Mouse (Mus musculus) limb, embryonic 11.5 days (tissue): ENCODE measurements around the gene Gpatch8. TPM values are rescaled to one million over a fixed set of nuclear protein-coding genes. Genes with fewer than 3 reads are reported as not detected.
A peak's percentile ranks its signal among the peaks of the same experiment; 100 is the strongest.

Experiments
- ATAC-seq: fragments of 200-750 bp; cut with Nextera tagmentation; 2 replicates; pipeline ENCODE4 v1.8.0; 2017; ENCODE audit warnings: low read depth; ENCODE audit not compliant: insufficient number of reproducible peaks, low FRiP score, low TSS enrichment
- DNase-seq: peaks from one replicate; pipeline ENCODE4 v3.0.0-alpha.2; 2015; ENCODE audit warnings: low spot score
- H3K27ac ChIP-seq: fragments of 300-500 bp; sonication (generic); replicated peaks from 2 replicates; pipeline ENCODE4 v1.5.1; 2014; ENCODE audit warnings: low read depth, mild to moderate bottlenecking, low read length
- H3K27me3 ChIP-seq: fragments of 300-500 bp; sonication (generic); 2 replicates; pipeline ENCODE4 v1.6.1; 2014; ENCODE audit warnings: mild to moderate bottlenecking, low read length, mixed read lengths; ENCODE audit not compliant: control insufficient read depth, insufficient read depth
- H3K36me3 ChIP-seq: fragments of 300-500 bp; sonication (generic); 2 replicates; pipeline ENCODE4 v1.6.1; 2014; ENCODE audit warnings: mild to moderate bottlenecking, low read length, moderate library complexity, mixed read lengths; ENCODE audit not compliant: control insufficient read depth, insufficient read depth
- H3K4me1 ChIP-seq: fragments of 300-500 bp; sonication (generic); 2 replicates; pipeline ENCODE4 v1.6.1; 2014; ENCODE audit warnings: low read length, mixed read lengths; ENCODE audit not compliant: control insufficient read depth, insufficient read depth
- H3K4me2 ChIP-seq: fragments of 300-500 bp; sonication (generic); 2 replicates; pipeline ENCODE4 v1.6.1; 2014; ENCODE audit warnings: low read depth, mild to moderate bottlenecking, moderate library complexity; ENCODE audit not compliant: severe bottlenecking
- H3K4me3 ChIP-seq: fragments of 300-500 bp; sonication (generic); 2 replicates; pipeline ENCODE4 v1.5.1; 2014; ENCODE audit warnings: low read depth, low read length
- H3K9ac ChIP-seq: fragments of 300-500 bp; sonication (generic); 2 replicates; pipeline ENCODE4 v1.6.1; 2014; ENCODE audit warnings: mild to moderate bottlenecking, low read length
- H3K9me3 ChIP-seq: fragments of 300-500 bp; sonication (generic); 2 replicates; pipeline ENCODE4 v1.6.1; 2016; ENCODE audit warnings: low read length; ENCODE audit not compliant: control insufficient read depth
- WGBS: fragments of 180-500 bp; shearing (Covaris S2); extraction: QIAGEN DNeasy Blood & Tissue Kit; methylation state at CpG from one replicate; pipeline ENCODE4 v1.1.7; 2014; 5-methylcytosine and 5-hydroxymethylcytosine counted together
- polyA plus RNA-seq: library from polyadenylated mRNA; unstranded; fragments of >200 nt; fragmentation: Nextera tagmentation; extraction: Ambion mirVana; gene quantifications from 2 replicates; pipeline ENCODE4 v1.2.1, GENCODE M21; 2014

Gpatch8 gene
- polyA plus RNA-seq, 1 experiment from 2014 or later = 52.9 TPM

DNA sequence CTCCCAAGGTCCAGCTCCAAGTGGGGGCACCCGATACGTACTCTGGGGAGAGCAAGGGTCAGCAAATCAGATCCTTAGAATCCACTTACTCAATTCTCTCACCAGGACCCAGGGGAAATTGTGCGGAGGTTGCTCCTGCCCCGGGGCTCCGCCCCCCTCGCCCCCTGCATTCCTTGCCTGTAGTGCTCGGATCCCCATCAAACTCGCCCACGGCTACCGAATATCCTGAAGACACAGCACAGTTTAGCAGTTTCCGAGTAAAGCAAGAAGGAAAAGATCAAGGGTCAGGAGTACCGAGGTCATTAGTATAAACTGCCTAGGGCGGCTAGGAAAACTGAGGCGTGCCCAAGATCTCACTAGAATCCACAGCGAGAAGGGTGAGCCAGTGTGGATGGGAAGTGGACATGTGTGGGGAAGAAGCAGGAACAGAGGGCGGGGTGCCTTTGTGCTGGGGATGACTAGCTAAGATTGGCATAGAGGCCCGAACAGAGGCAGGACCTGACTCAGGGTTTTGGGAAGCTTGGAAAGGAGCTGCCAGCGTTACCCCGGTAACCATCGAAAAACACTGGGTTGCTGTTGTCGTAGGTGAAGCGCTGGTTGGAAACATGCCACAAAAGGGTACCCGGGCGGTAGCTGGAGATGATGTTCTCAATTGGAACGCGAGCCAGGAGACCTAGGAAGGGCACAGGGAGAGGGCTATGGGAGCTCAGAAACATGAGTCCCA is 90.3 kb downstream of the Gpatch8 start:
- WGBS = 12% methylated on average over 26 of the region's 26 CpGs
- ATAC-seq = no peak
- Histone ChIP-seq H3K4me3 (no peak overlapping the region), H3K4me2 (no peak overlapping the region; the same call in 1 of the 2 replicates), H3K27ac (no peak overlapping the region), H3K9ac (no peak overlapping the region), H3K9me3 (no peaks in the 10 kb centered on the region), H3K36me3 (no peaks in the 10 kb centered on the region), H3K27me3 (peaks cover 3% of the 10 kb centered on the region; the same call in 1 of the 2 replicates), H3K4me1 (peaks cover 6% of the 10 kb centered on the region; the same call in 1 of the 2 replicates)
- DNase-seq = peak; percentile 55

DNA sequence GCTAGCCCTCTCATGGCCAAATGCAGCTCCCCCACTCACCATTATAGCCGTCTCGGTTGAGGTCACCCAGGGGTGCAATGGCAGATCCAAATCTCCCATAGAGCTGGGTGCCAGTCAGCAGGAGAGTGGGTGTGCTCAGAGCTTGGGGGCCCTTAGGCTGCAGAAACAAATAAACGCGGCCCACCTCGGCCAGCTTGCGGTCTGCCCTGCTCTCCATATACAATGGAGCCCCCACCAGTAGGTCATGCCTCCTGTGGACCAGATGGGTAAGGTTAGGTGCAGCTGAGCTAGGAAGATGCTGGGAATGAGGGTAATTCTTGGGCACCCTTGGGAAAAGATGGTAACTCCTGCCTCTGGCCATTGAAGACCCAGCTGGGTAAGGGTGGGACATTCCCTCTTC is 91.3 kb downstream of the Gpatch8 start:
- H3K27me3 ChIP-seq = peaks cover 3% of the 10 kb centered on the region; the same call in 1 of the 2 replicates
- H3K36me3 ChIP-seq = no peaks in the 10 kb centered on the region
- H3K4me1 ChIP-seq = peaks cover 6% of the 10 kb centered on the region; the same call in 1 of the 2 replicates
- no peak overlapping the region for H3K9ac ChIP-seq
- ATAC-seq = no peak
- H3K4me3 ChIP-seq = no peak overlapping the region
- no peak for DNase-seq
- H3K27ac ChIP-seq = no peak overlapping the region
- WGBS = 94% methylated on average over 6 of the region's 6 CpGs
- no peak overlapping the region for H3K4me2 ChIP-seq
- no peaks in the 10 kb centered on the region for H3K9me3 ChIP-seq

DNA sequence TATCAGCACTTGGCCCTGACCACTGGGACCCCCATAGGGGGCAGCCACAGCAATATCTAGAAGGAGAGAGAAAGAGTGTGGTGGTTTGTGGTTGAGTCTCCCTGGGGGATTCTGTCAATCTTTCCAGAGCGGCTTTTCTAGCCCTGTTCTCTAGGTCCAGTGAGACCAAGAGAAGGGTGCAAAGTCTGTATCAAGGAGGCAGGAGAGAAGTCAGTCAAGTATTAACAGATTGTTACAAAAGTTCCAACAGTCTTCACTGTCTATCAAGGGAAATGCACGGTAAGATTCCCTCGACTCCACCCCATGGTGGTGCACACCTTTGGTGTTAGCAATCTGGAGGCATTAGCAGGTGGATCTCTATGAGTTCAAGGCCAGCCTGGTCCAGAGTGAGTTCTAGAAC is 94.4 kb downstream of the Gpatch8 start:
- ATAC-seq = no peak
- Histone ChIP-seq H3K9me3 (no peaks in the 10 kb centered on the region), H3K4me2 (no peak overlapping the region), H3K9ac (no peak overlapping the region), H3K27ac (no peak overlapping the region), H3K27me3 (peaks cover 3% of the 10 kb centered on the region; the same call in 1 of the 2 replicates), H3K36me3 (no peaks in the 10 kb centered on the region), H3K4me1 (0 out of 2 replicates have a peak, but pooled peaks cover 2% of the 10 kb centered on the region), H3K4me3 (no peak overlapping the region)
- no peak for DNase-seq
- WGBS = 88% methylated on average over 3 of the region's 3 CpGs

DNA sequence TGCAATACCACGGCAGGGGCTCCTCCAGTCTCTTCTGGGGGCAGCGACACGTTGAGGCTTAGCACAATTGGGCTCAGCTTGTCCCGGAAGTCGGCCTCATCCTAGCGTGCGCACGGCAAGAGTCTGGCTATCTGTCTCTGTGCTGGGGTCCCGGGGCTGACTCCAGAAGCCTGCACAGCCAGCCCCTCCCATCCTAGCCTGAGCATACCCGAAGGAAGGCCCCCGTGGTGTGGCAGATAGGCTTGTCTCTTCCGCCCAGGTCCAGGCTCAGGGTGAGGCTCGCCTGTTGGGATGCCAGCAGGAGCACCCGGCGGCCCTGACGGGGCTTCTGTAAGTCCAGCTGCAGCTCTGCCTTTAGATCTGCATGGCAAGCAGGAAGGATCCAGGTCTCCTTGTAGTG is 95.7 kb downstream of the Gpatch8 start:
- no peak overlapping the region for H3K9ac ChIP-seq
- no peak overlapping the region for H3K4me3 ChIP-seq
- DNase-seq (no peak), ATAC-seq (no peak)
- H3K4me1 ChIP-seq = peaks cover 7% of the 10 kb centered on the region; the same call in 1 of the 2 replicates
- H3K27ac ChIP-seq = no peak overlapping the region
- 64% methylated on average over 16 of the region's 16 CpGs for WGBS
- H3K27me3 ChIP-seq = peaks cover 3% of the 10 kb centered on the region; the same call in 1 of the 2 replicates
- H3K9me3 ChIP-seq = no peaks in the 10 kb centered on the region
- no peaks in the 10 kb centered on the region for H3K36me3 ChIP-seq
- no peak overlapping the region for H3K4me2 ChIP-seq

DNA sequence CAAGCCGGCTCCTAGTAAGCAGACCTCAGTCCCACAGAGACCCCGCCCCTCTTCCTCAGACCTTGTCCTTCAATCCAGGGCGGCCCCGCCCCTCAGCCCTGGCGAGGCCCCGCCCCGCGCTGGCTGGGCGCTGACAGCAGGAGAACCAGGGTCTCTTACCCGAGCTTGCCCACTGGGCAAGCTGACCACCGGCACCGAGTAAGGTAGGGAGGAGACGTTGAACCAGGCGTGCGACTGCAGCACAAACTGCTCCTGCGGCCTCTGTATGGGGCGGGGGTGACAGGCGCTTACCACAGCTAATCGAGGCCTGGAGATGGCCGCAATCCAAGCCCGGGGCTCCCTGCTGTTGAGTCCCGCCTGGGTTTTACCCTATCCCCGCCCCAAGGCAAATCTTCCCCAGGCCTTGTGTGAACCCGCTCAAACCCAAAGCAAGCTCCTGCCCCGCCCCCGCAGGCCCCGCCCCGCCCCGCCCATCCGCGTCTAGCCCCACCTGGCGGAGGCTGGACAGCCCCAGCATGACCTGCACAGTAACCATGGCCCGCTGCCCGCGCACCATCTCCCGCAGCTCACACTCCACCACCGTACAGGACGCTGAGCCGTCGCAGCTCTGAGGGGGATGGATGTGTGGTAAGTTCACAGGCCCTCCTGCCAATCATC is 100.3 kb downstream of the Gpatch8 start:
- H3K4me2 ChIP-seq = peak overlapping the region; percentile 96
- H3K36me3 ChIP-seq = no peaks in the 10 kb centered on the region; the same call in 1 of the 2 replicates
- peaks cover 10% of the 10 kb centered on the region; the same call in 1 of the 2 replicates for H3K4me1 ChIP-seq
- H3K27me3 ChIP-seq = no peaks in the 10 kb centered on the region; the same call in 1 of the 2 replicates
- H3K9me3 ChIP-seq = no peaks in the 10 kb centered on the region
- WGBS = under 1% methylated on average over 40 of the region's 40 CpGs
- 0 out of 2 replicates have a peak overlapping the region, but pooled peaks have one; percentile 27 for H3K9ac ChIP-seq
- H3K4me3 ChIP-seq = peak overlapping the region; percentile 48
- DNase-seq (peak; percentile 88), ATAC-seq (peak; percentile 85)
- no peak overlapping the region for H3K27ac ChIP-seq

DNA sequence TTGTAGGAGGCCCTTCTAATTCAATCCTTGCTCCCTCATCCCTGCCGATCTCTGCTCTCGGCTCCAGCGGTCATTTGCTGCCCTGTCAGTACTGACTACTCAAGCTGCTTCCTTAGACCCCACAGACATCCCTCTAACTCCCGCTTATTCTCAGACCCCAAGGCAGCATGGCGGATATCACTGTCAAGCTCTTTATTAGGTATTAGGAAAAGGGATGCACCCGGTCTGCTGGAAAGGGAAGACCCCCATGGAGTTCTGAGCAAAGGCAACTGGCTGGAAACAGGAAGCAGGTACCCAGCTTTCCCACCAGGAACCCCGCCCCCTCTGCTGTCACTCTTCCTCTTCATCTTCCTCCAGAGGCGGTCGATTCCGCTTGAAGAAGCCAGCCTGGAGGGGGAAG is 103.1 kb downstream of the Gpatch8 start:
- 22% methylated on average over 10 of the region's 10 CpGs for WGBS
- no peaks in the 10 kb centered on the region for H3K9me3 ChIP-seq
- no peak overlapping the region for H3K9ac ChIP-seq
- peaks cover 12% of the 10 kb centered on the region; the same call in 1 of the 2 replicates for H3K4me1 ChIP-seq
- no peaks in the 10 kb centered on the region; the same call in 1 of the 2 replicates for H3K36me3 ChIP-seq
- no peak overlapping the region for H3K27ac ChIP-seq
- peaks cover 5% of the 10 kb centered on the region; the same call in 1 of the 2 replicates for H3K27me3 ChIP-seq
- H3K4me2 ChIP-seq = no peak overlapping the region
- ATAC-seq (no peak), DNase-seq (no peak)
- H3K4me3 ChIP-seq = no peak overlapping the region

DNA sequence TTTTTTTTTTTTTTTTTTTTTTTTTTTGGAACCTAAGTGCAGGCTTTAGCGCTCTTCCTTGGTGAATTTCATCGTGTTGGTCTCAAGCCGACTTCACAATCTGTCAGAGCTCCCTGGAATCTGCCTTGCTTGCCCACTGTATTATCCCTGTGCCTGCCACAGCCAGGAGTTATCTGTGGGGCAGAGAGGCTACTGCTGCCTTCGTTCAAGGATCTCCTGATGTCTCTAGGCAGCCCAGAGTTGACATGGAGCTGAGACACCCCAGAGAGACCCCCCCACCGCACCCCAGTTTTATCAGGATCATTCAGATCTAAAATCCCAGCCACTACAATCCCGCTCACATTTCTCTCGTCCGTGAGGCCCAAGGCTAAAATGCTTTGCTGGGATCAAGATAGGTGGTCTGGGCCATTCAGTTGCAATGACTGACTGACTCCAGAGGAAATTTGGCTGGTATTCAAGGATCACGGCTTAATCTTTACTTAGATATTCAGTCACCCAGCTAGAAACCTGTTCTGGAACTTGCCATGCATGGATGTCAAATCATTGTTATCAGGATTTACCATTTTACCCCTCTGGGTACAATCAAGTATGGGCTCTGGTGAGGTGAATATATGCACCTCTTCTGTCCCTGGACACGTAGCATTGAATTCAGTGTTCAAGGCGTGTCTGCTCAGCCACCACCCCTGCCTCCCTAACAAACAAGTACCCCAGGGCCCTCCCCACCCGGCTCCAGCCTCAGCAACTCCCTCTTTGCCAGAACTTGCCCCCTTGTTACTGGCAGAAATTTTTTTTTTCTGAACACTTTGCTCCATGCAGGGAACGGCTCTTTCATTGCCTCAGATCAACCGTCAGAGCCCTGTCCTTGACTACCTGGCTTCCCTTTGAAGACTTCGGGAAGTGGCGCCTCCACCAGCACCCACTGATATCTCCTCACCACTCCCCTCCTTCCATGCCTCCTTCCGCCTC is 106.9 kb downstream of the Gpatch8 start:
- WGBS = 48% methylated on average over 17 of the region's 17 CpGs
- peaks cover 5% of the 10 kb centered on the region; the same call in 1 of the 2 replicates for H3K27me3 ChIP-seq
- H3K27ac ChIP-seq = no peak overlapping the region
- DNase-seq = no peak
- H3K36me3 ChIP-seq = no peaks in the 10 kb centered on the region; the same call in 1 of the 2 replicates
- H3K4me3 ChIP-seq = no peak overlapping the region
- no peak for ATAC-seq
- no peaks in the 10 kb centered on the region for H3K9me3 ChIP-seq
- no peak overlapping the region for H3K9ac ChIP-seq
- peaks cover 22% of the 10 kb centered on the region for H3K4me1 ChIP-seq
- H3K4me2 ChIP-seq = no peak overlapping the region

DNA sequence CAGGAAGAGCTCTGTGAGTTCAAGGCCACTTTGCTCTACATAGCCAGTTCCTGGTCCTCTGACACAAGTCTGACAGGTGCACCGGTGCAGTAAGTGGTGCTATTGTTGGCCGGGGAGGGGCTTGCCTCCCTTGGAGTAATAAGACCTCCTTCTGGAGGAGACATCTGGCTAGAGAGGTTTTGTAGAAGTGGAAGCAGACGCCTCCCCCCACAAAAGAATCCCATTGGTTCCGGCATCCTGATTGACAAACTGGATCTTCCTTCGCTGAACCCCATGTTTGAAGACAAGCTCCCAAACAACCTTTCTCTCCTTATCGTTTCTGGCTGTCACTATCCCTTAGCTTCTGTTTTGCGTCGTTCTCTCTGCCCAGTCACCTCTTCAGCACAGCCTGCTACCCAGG is 107.9 kb downstream of the Gpatch8 start:
- Histone ChIP-seq H3K4me3 (no peak overlapping the region), H3K4me1 (peaks cover 22% of the 10 kb centered on the region), H3K9me3 (no peaks in the 10 kb centered on the region), H3K27me3 (peaks cover 5% of the 10 kb centered on the region; the same call in 1 of the 2 replicates), H3K4me2 (no peak overlapping the region), H3K27ac (no peak overlapping the region), H3K36me3 (no peaks in the 10 kb centered on the region; the same call in 1 of the 2 replicates), H3K9ac (no peak overlapping the region)
- WGBS = 15% methylated on average over 8 of the region's 8 CpGs
- ATAC-seq (no peak), DNase-seq (no peak)
